Mouse (Mus musculus) kidney, adult 2 months (tissue): ENCODE results near the gene Lrmda.

ENCODE experiments used
- CTCF ChIP-seq: fragments of 200-500 bp; conservative IDR thresholded peaks from 2 replicates; pipeline ENCODE4 v1.5.1; 2011; ENCODE audit warnings: low read depth, mild to moderate bottlenecking, control low read depth, low read length, moderate library complexity, mixed read lengths; ENCODE audit not compliant: insufficient read depth, insufficient read length
- POLR2A ChIP-seq: fragments of 200-500 bp; IDR thresholded peaks from one replicate; pipeline ENCODE4 v1.6.1; 2011; ENCODE audit warnings: low read depth, low read length, control low read depth

GRCm38 (mm10) chr14:22781709-22782108 is 762.2 kb downstream of the Lrmda start:
- no peak for TF ChIP-seq POLR2A
- peak; percentile 52 for TF ChIP-seq CTCF
